Mouse (Mus musculus): ENCODE measurements around the gene Ptgir. TPM values are rescaled to one million over a fixed set of nuclear protein-coding genes. Genes with fewer than 3 reads are reported as not detected.

Ptgir gene
- total RNA-seq, 2 experiments from 2014 or later = 0.11 TPM; not detected in 1

GRCm38 (mm10) chr7:16913806-16914452, 7.6 kb downstream of the Ptgir start:
- intact Hi-C loops (cut with DNase I) = loop anchor here (2.0 kb wide), 1 partner anchor 19 kb away; no protein-coding TSS in a partner anchor
- peak; percentile 80 to 85 for DNase-seq (ENCODE audit: low spot score in 2 of 2)

DNA sequence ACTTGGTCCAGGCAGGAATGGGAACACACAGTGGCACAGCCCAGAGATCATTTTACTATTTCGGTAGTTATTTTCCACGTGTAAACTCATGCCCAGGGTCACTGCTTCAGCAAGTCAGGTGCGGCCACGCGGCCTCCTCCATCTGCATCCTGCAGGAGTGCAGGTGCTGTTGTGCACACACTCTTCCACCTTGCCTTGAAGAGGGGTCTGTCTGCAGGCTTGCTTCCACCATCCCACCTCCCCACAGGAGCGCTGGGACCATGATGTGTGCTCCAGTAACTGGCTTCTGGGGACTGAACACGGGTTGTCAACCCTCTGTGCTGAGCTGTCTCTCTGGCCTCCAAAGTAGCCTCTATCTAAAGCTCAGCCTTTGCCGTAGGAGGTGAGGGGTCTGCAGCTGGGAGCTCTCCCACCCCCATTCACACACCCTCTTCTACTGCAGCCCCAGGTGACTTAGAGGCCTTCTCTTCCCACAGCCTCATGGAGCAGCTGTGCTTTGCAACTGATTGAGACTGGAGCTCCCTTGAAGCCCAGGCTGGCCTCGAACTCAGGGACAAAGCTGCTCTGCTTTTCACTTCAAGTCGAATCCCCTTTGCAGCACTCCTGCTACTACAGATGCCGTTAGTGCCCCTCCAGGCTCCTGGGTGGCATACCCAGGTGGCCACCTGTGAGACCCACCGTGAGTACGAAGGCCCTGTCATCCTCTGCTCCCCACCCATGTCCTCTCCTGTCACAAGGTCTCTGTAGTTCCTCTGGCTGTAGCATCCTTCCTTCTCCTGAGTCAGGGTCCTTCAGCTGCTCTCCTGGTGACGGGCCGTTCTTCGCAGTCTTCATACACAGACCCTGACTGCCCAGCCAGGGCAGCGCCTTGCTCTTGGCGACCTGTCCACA, 8.4 kb downstream of the Ptgir start:
- intact Hi-C loops (cut with DNase I) = loop anchor here (2.0 kb wide), 1 partner anchor 20 kb away; no protein-coding TSS in a partner anchor
- DNase-seq (ENCODE audit: low spot score in 2 of 2) = no peak

DNA sequence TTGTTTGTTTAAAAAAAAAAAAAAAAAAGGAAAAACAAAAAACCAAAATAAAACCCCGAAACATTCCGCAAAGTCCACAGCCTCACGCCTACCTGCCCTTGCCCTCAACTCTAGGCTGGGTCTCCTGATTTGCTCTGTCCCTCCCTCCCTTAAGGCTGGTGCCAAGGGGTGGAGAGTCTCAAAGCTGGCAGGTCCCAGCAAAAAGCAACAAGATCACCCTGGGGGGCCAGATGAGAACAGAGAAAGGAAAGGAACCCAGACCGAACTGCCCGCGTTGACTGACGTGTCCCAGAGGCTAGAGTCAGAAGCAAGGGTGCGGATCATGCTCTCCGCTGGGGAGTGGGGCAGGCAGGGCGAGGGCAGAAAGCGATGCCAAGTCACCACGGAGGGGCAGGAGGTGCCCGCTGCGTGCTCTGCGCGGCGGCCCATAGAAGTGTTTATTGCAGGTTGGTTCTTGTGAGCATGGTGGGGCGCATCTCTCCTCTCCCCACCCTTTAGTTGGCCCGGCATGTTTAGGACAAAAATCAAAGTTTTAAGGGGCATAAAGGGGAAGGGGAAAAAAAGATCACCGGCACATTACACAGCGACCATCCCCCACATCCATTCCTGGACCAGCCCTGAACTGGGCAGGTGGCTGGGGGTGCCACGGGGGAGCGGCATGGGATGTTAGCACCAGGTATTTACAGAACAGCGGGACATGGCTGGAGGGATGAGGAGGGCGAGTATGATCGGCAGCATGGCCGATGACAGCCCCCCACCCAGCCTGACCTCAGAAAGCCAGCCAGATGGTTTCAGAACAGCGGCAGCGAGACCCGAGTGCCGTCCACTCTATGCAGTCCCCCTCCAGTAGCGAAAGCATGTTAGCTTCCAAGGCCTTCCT, 9.4 kb downstream of the Ptgir start:
- DNase-seq (ENCODE audit: low spot score in 2 of 2) = no peak
- intact Hi-C loops (cut with DNase I) = loop anchor here (2.0 kb wide), 1 partner anchor 21 kb away; no protein-coding TSS in a partner anchor

DNA sequence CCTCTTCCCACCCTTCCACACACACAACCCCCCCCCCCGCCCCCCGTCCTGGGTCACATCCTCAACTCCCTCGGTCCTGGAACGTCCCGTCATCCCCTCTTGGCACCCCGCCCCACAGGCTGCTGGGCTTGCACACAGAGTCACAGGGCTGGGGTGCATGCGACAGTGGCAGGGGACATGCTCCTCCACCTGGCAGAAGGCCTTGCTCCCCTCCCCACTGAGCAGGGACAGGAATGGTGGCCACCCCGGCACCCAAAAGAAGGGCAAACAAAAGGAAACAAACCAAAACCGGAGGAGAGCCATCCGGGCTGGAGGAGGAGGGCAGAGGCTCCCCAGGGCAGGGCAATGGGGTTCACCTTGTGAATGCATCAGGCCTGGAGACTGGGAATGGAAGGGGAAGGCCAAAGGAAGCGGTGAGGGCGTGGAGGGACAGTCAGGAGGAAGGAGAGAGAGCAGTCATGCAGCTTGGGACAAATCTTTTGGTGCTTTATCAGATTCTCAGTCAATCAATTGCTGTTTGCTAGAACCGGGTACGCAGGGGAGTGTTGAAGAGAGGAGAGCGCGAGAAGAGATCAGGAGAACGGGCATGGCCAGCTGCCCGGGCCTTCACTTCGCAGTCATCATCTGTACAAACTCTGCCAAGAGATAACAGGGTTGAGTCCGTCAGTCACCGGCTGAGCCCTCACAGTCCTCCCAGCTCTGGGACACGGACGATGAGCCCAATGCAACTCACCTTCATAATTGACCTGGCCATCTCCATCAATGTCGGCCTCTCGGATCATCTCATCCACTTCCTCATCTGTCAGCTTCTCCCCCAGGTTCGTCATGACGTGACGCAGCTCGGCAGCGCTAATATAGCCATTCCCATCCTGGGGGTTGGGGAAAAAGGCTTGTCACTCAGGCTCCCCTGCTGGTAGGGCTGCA, 10.3 kb downstream of the Ptgir start:
- intact Hi-C loops (cut with DNase I) = no loop called here
- no peak for DNase-seq (ENCODE audit: low spot score in 2 of 2)

DNA sequence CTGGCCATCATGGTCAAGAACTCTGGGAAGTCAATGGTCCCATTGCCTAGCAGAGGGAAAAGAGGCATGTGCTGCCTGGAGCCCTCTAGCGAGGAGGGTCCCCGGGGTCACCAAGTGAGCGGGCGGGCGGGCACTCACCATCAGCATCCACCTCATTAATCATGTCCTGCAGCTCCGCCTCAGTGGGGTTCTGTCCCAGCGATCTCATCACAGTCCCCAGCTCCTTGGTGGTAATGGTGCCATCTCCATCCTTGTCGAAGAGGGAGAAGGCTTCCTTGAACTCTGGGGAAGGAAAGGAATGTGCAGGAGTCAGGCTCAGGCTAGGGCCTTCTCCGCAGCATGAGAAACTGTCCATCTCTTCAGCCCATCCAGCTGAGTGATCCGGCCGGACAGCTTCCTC, 11.2 kb downstream of the Ptgir start:
- DNase-seq (ENCODE audit: low spot score in 2 of 2) = no peak
- intact Hi-C loops (cut with DNase I) = no loop called here

DNA sequence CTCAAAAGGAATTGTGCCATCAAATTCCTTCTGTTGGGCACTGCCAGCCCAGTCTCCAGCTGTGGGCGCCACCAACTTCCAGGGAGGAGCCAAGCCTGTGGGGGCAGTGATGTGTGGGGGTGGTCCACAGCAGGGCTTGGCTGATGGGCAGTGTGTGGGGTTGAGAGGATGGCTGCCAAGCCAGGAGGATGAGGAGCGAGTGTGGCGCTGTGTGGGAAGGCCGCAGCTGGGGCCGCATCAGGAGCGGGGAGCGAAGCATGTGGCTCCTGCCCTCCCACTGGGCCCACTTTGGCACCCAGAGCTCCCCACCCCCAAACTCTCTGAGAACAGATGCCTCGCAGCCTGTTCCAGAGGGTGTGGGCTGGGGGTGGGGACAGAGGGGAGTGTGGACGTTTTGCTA, 11.7 kb downstream of the Ptgir start:
- intact Hi-C loops (cut with DNase I) = no loop called here
- DNase-seq (ENCODE audit: low spot score in 2 of 2) = peak; percentile 60 to 77

DNA sequence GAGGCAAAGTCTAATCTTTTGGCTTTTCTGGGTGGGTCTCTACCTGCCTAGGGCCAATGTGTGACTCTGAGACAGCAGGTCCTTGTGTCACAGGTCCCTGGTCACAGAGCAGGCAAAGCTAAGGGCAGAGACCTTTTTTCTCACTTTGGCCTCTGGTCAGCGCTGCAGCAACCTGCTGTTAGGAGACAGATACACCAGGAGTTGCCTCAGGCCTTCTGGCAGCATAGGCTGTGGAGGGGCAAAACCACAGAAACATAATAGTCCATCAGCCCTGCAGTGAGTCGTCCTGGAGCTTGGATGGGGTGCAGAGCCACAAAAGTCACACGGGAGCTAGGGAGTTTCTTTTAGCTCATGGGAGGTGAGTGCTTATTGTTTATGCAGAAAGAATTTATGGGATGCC, 12.4 kb downstream of the Ptgir start:
- DNase-seq (ENCODE audit: low spot score in 2 of 2) = no peak

DNA sequence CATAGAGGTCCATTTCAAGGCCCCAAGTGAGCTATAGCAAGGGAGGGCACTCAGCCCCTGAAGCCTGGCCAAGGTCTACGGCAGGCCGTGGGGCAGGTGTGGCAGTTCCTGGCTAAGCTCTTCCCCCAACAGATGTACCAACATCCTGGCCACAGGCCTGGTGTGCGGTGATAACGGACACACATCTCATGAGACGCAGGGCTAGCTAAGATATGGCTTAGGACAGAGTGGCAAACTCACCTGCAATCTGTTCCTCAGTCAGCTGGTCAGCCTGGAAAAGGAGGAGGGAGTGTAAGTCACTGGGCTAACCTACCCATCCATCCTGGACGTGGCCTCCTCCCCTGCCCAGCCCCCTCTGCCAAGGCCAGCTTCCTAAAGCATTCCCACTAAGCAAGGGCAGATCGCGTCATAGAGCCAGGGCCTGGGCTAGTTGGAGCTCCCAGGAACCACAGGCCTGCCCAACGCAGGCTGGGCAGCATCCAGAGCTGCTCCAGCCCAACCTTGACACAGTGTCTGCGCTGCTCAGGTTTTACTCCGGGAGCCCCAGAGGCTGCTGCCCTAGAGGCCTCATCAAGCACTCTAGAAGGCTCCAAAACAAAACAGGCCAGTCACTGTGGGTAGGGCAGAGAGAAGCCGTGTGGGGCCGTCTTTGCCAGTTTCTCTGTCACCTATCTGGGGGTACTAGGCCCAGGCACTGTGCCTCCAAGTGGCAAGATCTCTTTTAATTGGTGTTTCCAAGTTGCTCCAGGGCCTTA, 13.3 kb downstream of the Ptgir start:
- intact Hi-C loops (cut with DNase I) = no loop called here
- no peak for DNase-seq (ENCODE audit: low spot score in 2 of 2)

More for the DNA sequence above, 12.4 kb downstream of the Ptgir start:
- intact Hi-C loops (cut with DNase I) = no loop called here

- no peak for DNase-seq (ENCODE audit: low spot score in 2 of 2)
- intact Hi-C loops (cut with DNase I) = no loop called here
Measured at GRCm38 (mm10) chr7:16920150-16920579, 13.9 kb downstream of the Ptgir start.

GRCm38 (mm10) chr7:16920818-16921791, 14.8 kb downstream of the Ptgir start:
- intact Hi-C loops (cut with DNase I) = no loop called here

DNA sequence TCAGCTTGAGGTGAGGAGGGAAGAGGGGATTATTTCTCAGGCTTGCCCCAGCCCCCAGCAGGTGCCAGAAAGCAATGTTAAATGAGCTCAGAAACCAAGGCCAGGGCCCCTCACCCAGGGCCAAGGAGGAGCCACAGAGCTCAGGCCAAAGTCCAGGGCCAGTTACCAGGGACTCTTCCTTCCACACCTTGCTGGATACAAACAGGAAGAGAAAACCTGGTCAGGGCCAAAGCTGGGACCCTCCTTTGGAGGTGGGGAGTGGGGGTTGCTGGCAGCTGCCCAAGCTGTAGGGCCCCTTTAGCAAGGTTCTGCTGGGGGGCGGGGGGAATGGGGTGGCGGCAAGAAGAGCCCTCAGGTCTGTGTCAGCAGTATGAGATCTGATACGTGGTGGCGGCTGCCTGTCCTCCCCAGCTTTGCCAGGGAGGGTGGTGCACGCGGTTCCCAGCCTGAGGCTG, 15.6 kb downstream of the Ptgir start:
- intact Hi-C loops (cut with DNase I) = loop anchor here (2.0 kb wide), 1 partner anchor 45 kb away; no protein-coding TSS in a partner anchor
- DNase-seq (ENCODE audit: low spot score in 2 of 2) = no peak

More at GRCm38 (mm10) chr7:16920818-16921791, 14.8 kb downstream of the Ptgir start:
- peak in 1 of 2 experiments; percentile 34 for DNase-seq (ENCODE audit: low spot score in 2 of 2)

DNA sequence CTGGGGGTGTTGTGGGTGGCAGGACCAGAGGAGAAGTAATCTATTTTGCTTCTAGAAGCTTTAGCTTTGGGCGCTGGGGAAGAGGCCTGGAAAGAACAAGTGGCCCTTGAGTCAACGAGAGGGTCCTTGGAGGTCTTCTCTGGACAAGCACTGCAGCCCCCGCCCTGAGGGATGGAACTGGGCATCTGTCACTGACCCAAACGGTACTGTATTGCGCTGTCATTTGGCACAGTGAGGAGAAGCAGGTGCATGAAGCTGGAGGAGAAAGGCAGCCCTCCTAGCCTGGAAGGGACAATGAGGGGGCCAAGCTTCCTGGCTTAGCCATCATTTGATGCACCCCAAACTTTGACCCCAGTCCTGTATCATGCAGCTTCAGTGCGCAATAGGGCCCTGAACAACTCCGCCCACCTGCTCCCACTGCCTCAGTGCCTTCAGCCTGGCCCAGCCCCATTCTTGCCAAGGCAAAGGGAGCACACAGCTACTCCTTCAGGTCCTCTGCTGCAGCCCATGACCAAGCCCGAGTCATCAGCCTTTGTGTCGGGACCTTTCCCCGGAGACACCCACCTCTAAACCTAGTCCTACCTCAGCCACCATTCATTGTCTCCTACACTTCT, 16.2 kb downstream of the Ptgir start:
- peak; percentile 48 to 61 for DNase-seq (ENCODE audit: low spot score in 2 of 2)
- intact Hi-C loops (cut with DNase I) = loop anchor here (2.0 kb wide), 1 partner anchor 46 kb away; no protein-coding TSS in a partner anchor

DNA sequence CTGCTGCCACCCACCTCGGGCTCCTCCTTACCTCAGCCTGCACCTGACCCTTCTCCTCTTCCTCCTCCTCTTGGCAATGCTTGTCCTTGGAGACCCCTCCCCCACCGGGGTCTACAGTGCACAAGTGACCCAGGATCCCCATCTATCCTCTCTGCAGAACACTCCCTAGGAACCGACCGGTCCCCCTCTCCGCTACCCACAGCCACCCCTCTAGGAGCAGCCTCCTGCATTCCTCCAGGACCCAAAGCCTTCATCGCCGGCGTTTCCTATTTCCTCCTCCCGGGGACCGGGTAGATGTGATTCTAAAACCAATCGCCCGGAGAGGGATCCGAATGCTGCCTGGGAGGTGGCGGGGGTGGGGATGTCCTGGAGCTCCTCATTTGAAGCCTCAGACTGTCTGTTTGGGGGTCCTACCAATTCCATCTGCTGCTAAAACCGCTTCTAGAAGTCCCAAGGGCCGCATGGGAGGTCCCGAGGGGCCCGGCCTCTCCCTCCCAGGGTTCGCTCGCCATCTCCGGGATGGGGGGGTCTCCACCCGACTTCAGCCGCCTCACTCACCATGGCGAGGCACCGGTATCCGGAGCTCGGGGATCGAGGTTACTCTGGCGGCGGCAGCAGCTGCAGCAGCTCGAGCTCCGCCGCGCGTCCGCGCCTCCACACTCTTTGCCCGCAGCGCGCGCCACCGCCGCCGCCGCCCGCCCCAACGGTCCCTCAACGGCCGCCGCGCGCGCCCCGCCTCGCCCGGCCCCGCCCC, 17.2 kb downstream of the Ptgir start:
- peak in 1 of 2 experiments; percentile 58 for DNase-seq (ENCODE audit: low spot score in 2 of 2)
- intact Hi-C loops (cut with DNase I) = loop anchor here (2.0 kb wide), 1 partner anchor 47 kb away; no protein-coding TSS in a partner anchor

DNA sequence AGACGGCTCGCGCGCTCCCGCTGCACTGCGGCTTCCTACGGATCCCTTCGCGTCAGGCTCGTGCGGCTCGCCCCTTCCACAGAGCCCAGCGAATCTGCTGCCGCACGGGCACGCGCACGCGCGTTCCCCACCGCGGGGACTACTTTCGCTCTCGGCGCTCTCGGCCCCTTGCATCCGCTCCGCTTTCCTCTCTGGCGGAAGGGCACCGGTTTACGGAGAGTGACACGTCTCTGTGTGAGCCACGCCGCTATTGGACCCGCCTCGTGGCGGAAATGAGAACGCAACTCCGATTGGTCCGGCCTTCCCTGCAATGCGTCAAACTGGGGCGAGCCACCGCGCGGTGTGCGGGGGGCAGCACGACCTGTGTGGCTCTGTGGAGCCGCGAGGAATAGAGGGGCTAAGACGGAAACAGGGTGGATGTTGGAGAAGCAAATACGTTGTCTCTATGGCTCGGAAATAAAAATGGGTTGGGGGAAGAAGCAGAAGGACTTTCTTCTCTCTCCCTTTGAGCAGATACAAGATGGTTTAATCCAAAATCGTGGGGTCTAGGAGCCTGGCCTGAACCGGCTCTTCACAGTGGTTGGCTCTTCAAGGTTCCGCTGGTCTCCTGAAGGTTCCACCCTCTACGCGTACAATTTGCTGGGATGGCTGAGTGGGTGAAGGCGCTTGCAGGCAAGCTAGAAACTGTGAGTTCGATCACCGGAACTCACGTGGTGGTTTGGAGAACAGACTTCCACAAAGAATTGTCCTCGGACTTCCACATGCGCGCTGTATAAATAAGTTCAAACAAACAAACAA, 17.9 kb downstream of the Ptgir start, which contains the start of gene Calm3:
Gene Calm3 (minus strand): TSS at position 78 of the 798 bp plus-strand sequence.
- DNase-seq (ENCODE audit: low spot score in 2 of 2) = peak; percentile 100
- intact Hi-C loops (cut with DNase I) = no loop called here

Measured in left cerebral cortex, postnatal 14 days (tissue).